Mouse (Mus musculus) lung, embryonic 16.5 days (tissue): ENCODE data around the gene Degs2. TPM values are rescaled to one million over a fixed set of nuclear protein-coding genes. Genes with fewer than 3 reads are reported as not detected.
A peak's percentile ranks its signal among the peaks of the same experiment; 100 is the strongest.

Source experiments
- ATAC-seq: fragments of 200-750 bp; cut with Nextera tagmentation; 2 replicates; pipeline ENCODE4 v1.8.0; 2017; ENCODE audit warnings: low read depth, mild to moderate bottlenecking, moderate library complexity
- H3K27ac ChIP-seq: fragments of 300-500 bp; sonication (generic); 2 replicates; pipeline ENCODE4 v1.5.1; 2014; ENCODE audit warnings: mild to moderate bottlenecking, control low read depth, low read length
- H3K27me3 ChIP-seq: fragments of 300-500 bp; sonication (generic); 2 replicates; pipeline ENCODE4 v1.6.1; 2014; ENCODE audit warnings: low read depth, low read length, mixed read lengths; ENCODE audit not compliant: control insufficient read depth, insufficient read depth
- H3K36me3 ChIP-seq: fragments of 300-500 bp; sonication (generic); 2 replicates; pipeline ENCODE4 v1.6.1; 2014; ENCODE audit warnings: low read length; ENCODE audit not compliant: control insufficient read depth, insufficient read depth
- H3K4me1 ChIP-seq: fragments of 300-500 bp; sonication (generic); replicated peaks from 2 replicates; pipeline ENCODE4 v1.6.1; 2014; ENCODE audit warnings: low read length, mixed read lengths; ENCODE audit not compliant: control insufficient read depth, insufficient read depth
- H3K4me2 ChIP-seq: fragments of 300-500 bp; sonication (generic); 2 replicates; pipeline ENCODE4 v1.6.1; 2014; ENCODE audit warnings: low read depth, low read length, control low read depth
- H3K4me3 ChIP-seq: fragments of 300-500 bp; sonication (generic); 2 replicates; pipeline ENCODE4 v1.5.1; 2014; ENCODE audit warnings: mild to moderate bottlenecking, low read length, control low read depth
- H3K9ac ChIP-seq: fragments of 300-500 bp; sonication (generic); 2 replicates; pipeline ENCODE4 v1.6.1; 2014; ENCODE audit warnings: low read length, control low read depth
- H3K9me3 ChIP-seq: fragments of 300-500 bp; sonication (generic); 2 replicates; pipeline ENCODE4 v1.6.1; 2016; ENCODE audit warnings: low read length; ENCODE audit not compliant: control insufficient read depth
- WGBS: fragments of 180-500 bp; shearing (Covaris S2); extraction: QIAGEN DNeasy Blood & Tissue Kit; methylation state at CpG from one replicate; pipeline ENCODE4 v1.1.7; 2014; 5-methylcytosine and 5-hydroxymethylcytosine counted together
- polyA plus RNA-seq: library from polyadenylated mRNA; unstranded; fragments of >200 nt; fragmentation: Nextera tagmentation; extraction: Ambion mirVana; gene quantifications from 2 replicates; pipeline ENCODE4 v1.2.1, GENCODE M21; 2015

The Degs2 gene
- polyA plus RNA-seq, 1 experiment from 2014 or later = 1.1 TPM

DNA sequence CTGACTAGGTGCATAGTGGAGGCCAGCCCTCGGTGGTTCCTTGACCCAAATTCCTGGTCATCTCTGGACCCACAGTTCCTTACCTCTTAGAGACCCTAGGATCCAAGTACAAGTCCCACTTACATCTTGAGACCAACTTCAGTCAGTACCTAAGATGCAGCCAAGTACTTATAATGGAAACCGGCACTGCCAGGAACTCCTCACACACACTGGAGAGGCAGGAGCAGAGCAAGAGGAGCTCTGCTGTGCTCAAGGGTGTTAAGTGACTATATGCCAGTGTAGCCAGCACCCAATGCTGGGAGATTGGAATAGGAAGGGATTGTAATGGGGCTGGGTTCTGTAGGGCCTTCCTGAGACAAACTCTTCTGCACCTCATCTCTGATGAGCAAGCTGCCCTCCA lies 27.2 kb downstream of the Degs2 start:
- ATAC-seq = no peak
- WGBS = 71% methylated on average over 2 of the region's 2 CpGs
- no peak overlapping the region for H3K27ac ChIP-seq

DNA sequence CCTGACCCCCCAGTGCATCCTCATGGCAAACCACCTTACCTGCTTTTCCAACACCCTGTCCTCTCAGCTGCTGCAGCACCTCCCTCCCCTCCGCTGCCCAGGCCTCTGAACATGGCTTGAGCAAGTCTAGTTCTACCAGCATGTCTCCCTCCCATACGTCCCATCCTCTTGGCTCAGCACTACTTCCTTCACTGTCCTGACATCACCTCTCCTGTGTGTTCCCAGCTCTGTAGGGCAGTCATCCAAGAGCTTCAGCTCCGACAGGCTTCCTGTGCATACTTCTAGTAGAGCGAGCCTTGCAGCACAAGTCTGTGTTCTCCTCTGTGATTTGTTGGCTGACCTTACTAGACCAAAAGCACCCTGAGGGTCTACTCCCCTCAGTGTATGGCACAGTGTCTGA lies 27.6 kb downstream of the Degs2 start:
- Histone ChIP-seq H3K27ac (no peak overlapping the region), H3K9ac (no peak overlapping the region), H3K4me1 (peaks cover 2% of the 10 kb centered on the region; the same call in 1 of the 2 replicates), H3K27me3 (no peaks in the 10 kb centered on the region), H3K9me3 (no peaks in the 10 kb centered on the region), H3K36me3 (peaks cover 31% of the 10 kb centered on the region), H3K4me3 (no peak overlapping the region), H3K4me2 (no peak overlapping the region)
- WGBS = 53% methylated on average over 4 of the region's 4 CpGs
- ATAC-seq = peak; percentile 37; the same call in 1 of the 2 replicates

More for the DNA sequence above, 27.2 kb downstream of the Degs2 start:
- no peak overlapping the region for H3K4me2 ChIP-seq
- H3K9me3 ChIP-seq = no peaks in the 10 kb centered on the region
- peaks cover 2% of the 10 kb centered on the region; the same call in 1 of the 2 replicates for H3K4me1 ChIP-seq
- H3K4me3 ChIP-seq = no peak overlapping the region
- no peak overlapping the region for H3K9ac ChIP-seq
- no peaks in the 10 kb centered on the region for H3K27me3 ChIP-seq
- H3K36me3 ChIP-seq = peaks cover 35% of the 10 kb centered on the region

DNA sequence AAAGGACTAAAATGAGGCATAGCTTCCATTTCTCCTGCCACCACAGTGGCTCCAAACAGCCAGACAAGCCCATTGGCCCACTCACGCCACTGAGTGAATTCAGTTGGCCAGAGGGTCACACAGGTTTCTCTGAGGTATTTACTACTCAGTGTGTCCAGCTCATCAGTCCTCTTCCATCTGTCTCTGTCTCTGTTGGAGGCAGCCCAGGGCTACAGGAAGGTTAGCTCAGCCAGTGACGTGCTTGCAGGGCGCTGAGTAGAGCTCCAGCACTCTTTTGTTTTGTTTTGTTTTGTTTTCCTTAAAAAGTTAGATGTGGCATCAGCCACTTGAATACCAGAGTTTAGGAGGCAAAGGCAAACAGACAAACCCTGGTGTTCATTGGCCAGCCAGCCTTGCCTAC lies 28.6 kb downstream of the Degs2 start:
- Histone ChIP-seq H3K36me3 (peaks cover 21% of the 10 kb centered on the region), H3K4me1 (peaks cover 2% of the 10 kb centered on the region; the same call in 1 of the 2 replicates)

DNA sequence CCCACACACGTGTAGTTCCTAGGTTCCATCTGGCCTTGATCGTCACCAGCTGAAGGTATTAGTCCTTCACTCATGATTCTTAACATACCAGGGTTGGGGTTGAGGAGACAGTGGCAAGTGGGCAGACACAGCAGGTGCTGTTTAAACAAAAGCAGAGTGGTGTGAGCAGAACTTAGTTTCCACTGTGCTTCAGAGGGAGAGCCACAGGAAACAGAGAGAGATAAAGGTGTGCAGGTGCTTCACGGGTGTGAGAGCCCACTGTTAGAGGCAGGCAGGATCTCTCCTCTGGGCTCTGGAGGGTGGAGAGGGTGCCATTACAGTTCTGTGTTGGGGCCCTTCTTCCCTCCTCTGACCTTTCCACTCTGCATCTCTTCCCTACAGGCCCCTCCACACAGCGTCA lies 29.2 kb downstream of the Degs2 start:
- Histone ChIP-seq H3K27me3 (no peaks in the 10 kb centered on the region), H3K9me3 (no peaks in the 10 kb centered on the region), H3K27ac (no peak overlapping the region), H3K4me3 (no peak overlapping the region), H3K4me1 (peaks cover 7% of the 10 kb centered on the region), H3K4me2 (no peak overlapping the region), H3K9ac (no peak overlapping the region), H3K36me3 (peaks cover 19% of the 10 kb centered on the region)
- no peak for ATAC-seq
- 55% methylated on average over 4 of the region's 4 CpGs for WGBS

More for the DNA sequence above, 28.6 kb downstream of the Degs2 start:
- Histone ChIP-seq H3K9me3 (no peaks in the 10 kb centered on the region), H3K9ac (no peak overlapping the region), H3K4me2 (no peak overlapping the region), H3K4me3 (no peak overlapping the region), H3K27me3 (no peaks in the 10 kb centered on the region), H3K27ac (no peak overlapping the region)
- 82% methylated on average over 3 of the region's 3 CpGs for WGBS
- ATAC-seq = no peak

DNA sequence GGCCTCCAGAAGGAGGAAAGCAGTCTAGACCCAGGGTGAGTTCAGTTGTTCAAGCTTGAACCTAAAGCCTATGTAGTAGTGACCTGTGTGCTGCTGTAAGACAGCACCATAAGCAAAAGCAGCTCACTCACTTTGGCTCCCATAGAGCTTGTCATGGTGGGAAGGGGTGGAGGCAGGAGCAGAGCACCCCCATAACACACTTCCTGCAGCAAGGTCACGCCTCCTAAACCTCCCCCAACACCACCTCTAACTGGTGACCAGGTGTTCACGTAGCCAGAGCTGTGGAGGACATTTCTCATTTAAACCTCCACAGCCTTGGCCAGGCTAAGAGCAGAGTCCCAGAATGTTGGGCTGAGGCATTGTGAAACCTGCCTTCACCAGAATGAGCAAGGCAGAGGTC lies 30.6 kb downstream of the Degs2 start:
- ATAC-seq = no peak
- Histone ChIP-seq H3K4me2 (no peak overlapping the region), H3K27ac (no peak overlapping the region), H3K9me3 (no peaks in the 10 kb centered on the region), H3K9ac (no peak overlapping the region), H3K4me1 (peaks cover 7% of the 10 kb centered on the region), H3K4me3 (no peak overlapping the region), H3K36me3 (peaks cover 14% of the 10 kb centered on the region), H3K27me3 (no peaks in the 10 kb centered on the region)
- 86% methylated on average over 2 of the region's 2 CpGs for WGBS

DNA sequence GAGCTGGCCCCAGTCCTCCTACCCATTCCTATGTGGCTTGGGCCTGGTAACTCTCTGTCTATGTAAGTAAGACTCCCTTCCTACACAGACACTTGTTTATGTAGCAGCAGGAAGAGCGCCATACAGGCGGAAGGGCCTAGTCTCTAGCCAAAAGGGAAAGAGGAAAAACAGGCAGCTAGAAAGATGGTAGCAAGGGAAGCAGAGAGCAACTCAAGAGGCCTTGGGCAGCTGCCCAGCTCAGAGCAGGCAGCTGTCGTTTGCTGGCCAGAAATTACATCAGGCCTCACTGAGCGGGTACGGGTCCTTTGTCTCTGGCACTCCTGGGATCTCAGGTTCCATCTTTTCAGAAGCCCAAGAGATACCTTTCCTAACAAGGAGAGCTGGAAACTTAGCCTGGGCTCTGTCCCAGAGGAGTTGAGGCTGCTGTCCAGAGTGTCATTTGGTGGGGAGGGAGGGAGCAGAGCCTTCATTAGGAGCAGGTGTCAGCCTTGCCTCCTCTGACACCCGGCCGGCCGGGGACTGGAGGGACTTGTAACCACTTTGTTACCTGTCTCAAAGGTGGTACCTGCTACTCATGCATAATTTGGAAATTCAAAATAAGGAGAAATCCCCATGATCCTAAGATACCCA lies 33.4 kb downstream of the Degs2 start:
- H3K4me2 ChIP-seq = no peak overlapping the region
- peak overlapping the region; percentile 59 for H3K27ac ChIP-seq
- 70% methylated on average over 8 of the region's 8 CpGs for WGBS
- no peak overlapping the region for H3K4me3 ChIP-seq
- no peak overlapping the region for H3K9ac ChIP-seq
- H3K4me1 ChIP-seq = peaks cover 4% of the 10 kb centered on the region; the same call in 1 of the 2 replicates
- no peaks in the 10 kb centered on the region for H3K9me3 ChIP-seq
- no peaks in the 10 kb centered on the region for H3K27me3 ChIP-seq
- H3K36me3 ChIP-seq = peaks cover 9% of the 10 kb centered on the region
- peak; percentile 78 for ATAC-seq

DNA sequence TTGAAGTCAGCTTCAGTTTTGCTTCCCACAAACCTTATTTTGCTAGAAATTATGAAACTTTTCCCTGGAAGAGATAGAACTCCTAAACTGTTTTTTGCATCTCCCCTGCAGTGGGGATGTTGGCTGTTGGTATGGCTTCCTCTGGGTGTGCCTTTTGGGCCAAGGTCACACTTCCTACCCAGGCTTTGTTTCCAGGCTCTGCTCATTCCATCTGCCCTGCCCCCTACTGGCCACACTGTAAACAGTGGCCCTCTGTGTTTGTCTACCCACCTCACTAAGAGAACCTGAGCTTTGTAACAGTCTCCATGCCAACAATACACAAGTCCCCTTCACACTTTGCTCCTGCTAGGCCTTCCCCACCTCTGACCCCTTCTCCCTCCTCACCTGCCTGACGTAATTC lies 44.8 kb downstream of the Degs2 start:
- Histone ChIP-seq H3K27me3 (no peaks in the 10 kb centered on the region), H3K36me3 (peaks cover 18% of the 10 kb centered on the region), H3K4me2 (no peak overlapping the region), H3K27ac (0 out of 2 replicates have a peak overlapping the region, but pooled peaks have one; percentile 7), H3K4me3 (no peak overlapping the region), H3K9me3 (no peaks in the 10 kb centered on the region), H3K4me1 (no peaks in the 10 kb centered on the region), H3K9ac (no peak overlapping the region)
- 0 out of 2 replicates have a peak, but pooled peaks have one; percentile 54 for ATAC-seq
- 75% methylated on average over 1 of the region's 1 CpGs for WGBS

DNA sequence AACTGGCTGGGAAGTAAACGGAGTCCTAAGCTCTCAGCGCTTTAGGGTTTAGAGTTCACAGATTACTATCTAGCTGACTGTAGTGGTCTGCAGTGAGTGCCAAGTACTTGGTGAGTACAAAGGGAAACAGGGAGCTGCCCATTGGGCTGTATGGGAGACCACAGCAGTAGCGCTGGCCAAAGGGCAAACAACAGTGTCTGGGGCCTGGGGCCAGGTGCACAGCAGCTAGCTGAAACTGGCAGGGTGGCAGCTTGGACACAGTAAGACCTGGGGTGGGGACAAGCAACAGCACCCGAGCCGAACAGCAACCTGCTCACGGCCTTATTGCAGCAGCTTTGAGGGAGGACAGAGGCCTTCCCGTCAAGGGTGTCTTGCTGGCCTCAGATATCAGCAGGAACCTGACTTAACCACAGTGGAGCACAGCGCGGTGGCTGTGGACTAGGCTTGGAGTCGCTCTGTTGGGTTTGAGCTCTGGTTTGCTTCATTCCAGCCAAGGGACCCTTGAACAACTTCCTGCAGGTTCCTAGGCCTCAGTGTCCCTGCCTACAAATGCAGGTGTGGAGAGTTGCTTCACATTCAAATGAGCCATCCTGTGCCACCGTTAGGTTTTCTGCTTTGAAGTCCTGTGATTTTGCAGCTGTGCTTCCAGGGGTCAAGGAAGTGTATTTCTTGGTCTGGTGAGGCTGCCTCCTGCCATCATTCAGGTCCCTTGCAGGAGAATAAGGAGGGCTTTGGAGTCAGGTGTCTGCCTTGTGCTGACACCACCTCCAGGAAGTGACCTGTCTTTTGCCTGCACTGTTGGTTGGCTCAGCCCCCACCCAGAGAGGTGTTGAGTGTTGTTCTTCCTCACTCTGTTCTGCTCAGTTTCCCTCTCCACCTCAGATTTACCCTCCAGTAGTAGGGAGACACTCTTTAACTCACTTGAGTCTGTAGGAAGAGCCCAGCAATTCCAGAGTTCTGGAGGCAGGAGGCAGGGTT lies 48.5 kb downstream of the Degs2 start:
- H3K36me3 ChIP-seq = peaks cover 26% of the 10 kb centered on the region
- no peaks in the 10 kb centered on the region for H3K4me1 ChIP-seq
- H3K4me2 ChIP-seq = no peak overlapping the region
- H3K4me3 ChIP-seq = no peak overlapping the region
- 81% methylated on average over 11 of the region's 11 CpGs for WGBS
- no peak overlapping the region for H3K9ac ChIP-seq
- no peak overlapping the region for H3K27ac ChIP-seq
- H3K9me3 ChIP-seq = no peaks in the 10 kb centered on the region
- no peaks in the 10 kb centered on the region for H3K27me3 ChIP-seq
- ATAC-seq = no peak

DNA sequence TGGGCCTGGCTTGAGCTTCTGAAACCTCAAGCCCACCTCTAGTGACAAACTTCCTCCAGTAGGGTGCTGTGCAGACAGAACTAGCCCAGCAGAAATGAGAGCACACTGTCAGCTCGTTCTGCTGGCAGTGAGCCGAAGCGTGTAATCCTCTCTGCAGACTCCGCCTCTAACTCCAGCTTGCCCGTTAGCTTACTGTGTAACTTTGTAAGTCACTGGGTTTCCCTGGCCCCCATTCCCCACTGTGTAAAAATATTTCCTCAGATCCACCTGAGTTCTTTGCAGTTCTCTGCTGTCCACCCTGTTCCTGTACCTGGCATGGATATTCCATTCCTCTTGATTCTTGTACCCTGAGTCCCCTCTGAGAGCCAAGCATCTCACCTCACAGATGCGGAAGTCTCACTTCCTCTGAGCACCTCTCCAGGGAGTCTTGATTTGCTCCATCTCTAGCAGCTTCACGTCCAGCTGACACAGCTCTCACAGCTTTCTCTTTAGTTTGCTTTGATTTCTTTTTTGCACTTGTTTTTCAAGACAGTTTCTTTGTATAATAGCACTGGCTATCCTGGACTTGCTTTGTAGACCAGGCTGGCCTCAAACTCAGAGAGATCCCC lies 51.0 kb downstream of the Degs2 start:
- Histone ChIP-seq H3K9ac (no peak overlapping the region), H3K4me3 (no peak overlapping the region), H3K4me1 (no peaks in the 10 kb centered on the region), H3K9me3 (no peaks in the 10 kb centered on the region), H3K27ac (no peak overlapping the region), H3K27me3 (no peaks in the 10 kb centered on the region), H3K4me2 (no peak overlapping the region), H3K36me3 (peaks cover 29% of the 10 kb centered on the region)
- 61% methylated on average over 7 of the region's 7 CpGs for WGBS
- peak; percentile 59; the same call in 1 of the 2 replicates for ATAC-seq
